Mouse (Mus musculus) G1E (cell line): ENCODE data around the gene Rps15. TPM values are rescaled to one million over a fixed set of nuclear protein-coding genes. Genes with fewer than 3 reads are reported as not detected.

ENCODE experiments used
- ATAC-seq: 2 replicates; pipeline ENCODE4 v1.8.0; 2016; ENCODE audit warnings: mild to moderate bottlenecking; ENCODE audit not compliant: insufficient number of reproducible peaks, poor library complexity, low FRiP score, severe bottlenecking; ENCODE audit errors: extremely low read depth
- DNase-seq: peaks from one replicate; pipeline ENCODE4 v3.0.0; 2012; ENCODE audit warnings: low spot score
- H3K27me3 ChIP-seq: 2 replicates; pipeline ENCODE4 v1.6.1; 2012; ENCODE audit warnings: mild to moderate bottlenecking, low read length, inconsistent platforms; ENCODE audit not compliant: insufficient read depth
- H3K36me3 ChIP-seq: replicated peaks from 2 replicates; pipeline ENCODE3; 2012; ENCODE audit warnings: mild to moderate bottlenecking, inconsistent platforms
- H3K4me1 ChIP-seq: 2 replicates; pipeline ENCODE4 v1.6.1; 2012; ENCODE audit warnings: low read depth, low read length, inconsistent platforms, mixed read lengths; ENCODE audit not compliant: insufficient read depth
- H3K4me3 ChIP-seq: 2 replicates; pipeline ENCODE4 v1.5.1; 2012; ENCODE audit warnings: low read depth, mild to moderate bottlenecking, inconsistent platforms, low read length, moderate library complexity, mixed read lengths
- H3K9me3 ChIP-seq: replicated peaks from 2 replicates; pipeline ENCODE4 v1.6.1; 2012; ENCODE audit warnings: inconsistent platforms
- CTCF ChIP-seq: IDR thresholded peaks from 2 replicates; pipeline ENCODE4 v1.5.1; 2012; ENCODE audit warnings: low read depth, low read length, inconsistent platforms, mixed read lengths
- GATA1 ChIP-seq: IDR thresholded peaks from 2 replicates; pipeline ENCODE4 v1.6.1; 2012; ENCODE audit warnings: borderline replicate concordance, low read length, inconsistent platforms, mixed read lengths
- GATA2 ChIP-seq: IDR thresholded peaks from 2 replicates; pipeline ENCODE4 v1.6.1; 2012; ENCODE audit warnings: low read depth, low read length, inconsistent platforms, borderline replicate concordance
- POLR2AphosphoS5 ChIP-seq: IDR thresholded peaks from 2 replicates; pipeline ENCODE4 v1.6.1; 2012; ENCODE audit warnings: low read depth, low read length, inconsistent platforms; ENCODE audit not compliant: insufficient replicate concordance
- TAL1 ChIP-seq: conservative IDR thresholded peaks from 2 replicates; pipeline ENCODE4 v1.6.1; 2012; ENCODE audit warnings: low read depth, low read length, inconsistent platforms, mixed read lengths
- polyA plus RNA-seq: library from polyadenylated mRNA; stranded (reverse); fragments of >175 nt; gene quantifications from 2 replicates; pipeline ENCODE4 v1.2.3, GENCODE M21; 2012
- total RNA-seq, 2 experiments: library from RNA; stranded (forward) in 1 of 2; stranded (reverse) in 1 of 2; fragments of 200-1000 nt in 1 of 2; fragments of >200 nt in 1 of 2; fragmentation: Nextera tagmentation in 1 of 2; gene quantifications; 2 replicates each; pipeline ENCODE4 v1.2.3; 2014 to 2017

The Rps15 gene
- total and polyA plus RNA-seq, 3 experiments = 3,110 to 11,583 (median 3,548) TPM

- Histone ChIP-seq H3K4me1 (peaks cover 45% of the 10 kb centered on the region), H3K27me3 (no peaks in the 10 kb centered on the region), H3K4me3 (no peak overlapping the region), H3K9me3 (no peaks in the 10 kb centered on the region), H3K36me3 (peaks cover 69% of the 10 kb centered on the region)
- TF ChIP-seq TAL1 = no peak
- no peak for TF ChIP-seq GATA2
- no peak for TF ChIP-seq POLR2AphosphoS5
- TF ChIP-seq GATA1 = no peak
- no peak for ATAC-seq
- no peak for DNase-seq
Measured at GRCm38 (mm10) chr10:80288097-80288496, 4.2 kb upstream of the Rps15 start.

- Histone ChIP-seq H3K9me3 (no peaks in the 10 kb centered on the region), H3K36me3 (peaks cover 69% of the 10 kb centered on the region), H3K27me3 (no peaks in the 10 kb centered on the region), H3K4me3 (no peak overlapping the region), H3K4me1 (peaks cover 43% of the 10 kb centered on the region)
- TF ChIP-seq GATA2 = no peak
- no peak for TF ChIP-seq CTCF
- TF ChIP-seq POLR2AphosphoS5 = no peak
- no peak for TF ChIP-seq TAL1
- TF ChIP-seq GATA1 = no peak
- ATAC-seq (no peak), DNase-seq (no peak)
Measured at GRCm38 (mm10) chr10:80288657-80289056, 3.6 kb upstream of the Rps15 start.

- H3K4me3 ChIP-seq = peak overlapping the region; percentile 83
- no peak for DNase-seq
- H3K4me1 ChIP-seq = peaks cover 56% of the 10 kb centered on the region
Measured at GRCm38 (mm10) chr10:80293325-80293724, 1.1 kb downstream of the Rps15 start.

GRCm38 (mm10) chr10:80294311-80294710 lies 2.1 kb downstream of the Rps15 start:
- DNase-seq (no peak), ATAC-seq (no peak)
- TF ChIP-seq CTCF (no peak), GATA2 (no peak), POLR2AphosphoS5 (no peak), GATA1 (no peak), TAL1 (no peak)
- H3K9me3 ChIP-seq = no peaks in the 10 kb centered on the region
- H3K4me1 ChIP-seq = peaks cover 52% of the 10 kb centered on the region
- peaks cover 33% of the 10 kb centered on the region for H3K36me3 ChIP-seq
- peaks cover 28% of the 10 kb centered on the region for H3K27me3 ChIP-seq
- H3K4me3 ChIP-seq = peak overlapping the region; percentile 83

More at GRCm38 (mm10) chr10:80293325-80293724, 1.1 kb downstream of the Rps15 start:
- ATAC-seq = no peak
- Histone ChIP-seq H3K9me3 (no peaks in the 10 kb centered on the region), H3K36me3 (peaks cover 43% of the 10 kb centered on the region), H3K27me3 (peaks cover 19% of the 10 kb centered on the region)
- TF ChIP-seq GATA2 (no peak), GATA1 (no peak), CTCF (no peak), TAL1 (no peak), POLR2AphosphoS5 (no peak)

GRCm38 (mm10) chr10:80294788-80295303 lies 2.6 kb downstream of the Rps15 start:
- TF ChIP-seq GATA1 (no peak), POLR2AphosphoS5 (0 out of 2 replicates have a peak, but pooled peaks have one; percentile 22)
- peak overlapping the region; percentile 83; the same call in 1 of the 2 replicates for H3K4me3 ChIP-seq
- H3K9me3 ChIP-seq = no peaks in the 10 kb centered on the region
- H3K27me3 ChIP-seq = peaks cover 34% of the 10 kb centered on the region
- ATAC-seq (no peak), DNase-seq (no peak)
- peaks cover 52% of the 10 kb centered on the region for H3K4me1 ChIP-seq
- peaks cover 31% of the 10 kb centered on the region for H3K36me3 ChIP-seq

GRCm38 (mm10) chr10:80295618-80296425 lies 3.6 kb downstream of the Rps15 start, which contains the start of gene Apc2:
Gene Apc2 (plus strand): TSS chr10:80295977.
- DNase-seq (peak; percentile 64), ATAC-seq (0 out of 2 replicates have a peak, but pooled peaks have one; percentile 30)
- peaks cover 31% of the 10 kb centered on the region for H3K36me3 ChIP-seq
- peak within 1 kb of the TSS; percentile 83; the same call in 1 of the 2 replicates for H3K4me3 ChIP-seq
- TF ChIP-seq TAL1 (no peak), GATA1 (no peak), CTCF (peak; percentile 42), GATA2 (no peak), POLR2AphosphoS5 (0 out of 2 replicates have a peak, but pooled peaks have one; percentile 33)
- H3K4me1 ChIP-seq = peaks cover 52% of the 10 kb centered on the region
- H3K27me3 ChIP-seq = peaks cover 44% of the 10 kb centered on the region
- no peaks in the 10 kb centered on the region for H3K9me3 ChIP-seq
